Comparison of ENCODE assay signal across 24 mouse cellular contexts in genomic region chr4:128233458-128233857, GRCm38 (mm10). TPM values are rescaled to one million over a fixed set of nuclear protein-coding genes. Genes with fewer than 3 reads are reported as not detected.
A peak's percentile ranks its signal among the peaks of the same experiment; 100 is the strongest.
DNase-seq lines count a peak whose midpoint lies in the region; ATAC-seq and TF ChIP-seq lines count a peak whose summit lies in the region.
"Had no signal": no experiment of that assay in that cellular context is flagged by ENCODE, and none has a peak within 500 bp of the region (broad histone marks: within the 10 kb centered on the region; RNA-seq: fewer than 3 reads in every experiment).

No protein-coding gene starts in this region.

- H3K9me3 ChIP-seq in hindbrain, postnatal 0 days (ENCODE audit: low read length): no peaks in the 10 kb centered on the region
- H3K9me3 ChIP-seq in hindbrain, embryonic 10.5 days: no peaks in the 10 kb centered on the region
- H3K9me3 ChIP-seq in limb, embryonic 14.5 days (ENCODE audit: control insufficient read depth, low read length): no peaks in the 10 kb centered on the region
- no peaks in the 10 kb centered on the region for H3K9me3 ChIP-seq in lung, postnatal 0 days (ENCODE audit: low read length)
- H3K9me3 ChIP-seq: embryonic facial prominence, embryonic 15.5 days; hindbrain, embryonic 13.5 days; intestine, embryonic 15.5 days; midbrain, embryonic 12.5 days; neural tube, embryonic 13.5 days had no signal

- H3K4me1 ChIP-seq in hindbrain, postnatal 0 days (ENCODE audit: insufficient read depth, low read length): 0 out of 2 replicates have a peak, but pooled peaks cover 6% of the 10 kb centered on the region
- H3K4me1 ChIP-seq in hindbrain, embryonic 10.5 days (replicated peaks): peaks cover 7% of the 10 kb centered on the region
- peaks cover 4% of the 10 kb centered on the region; the same call in 1 of the 2 replicates for H3K4me1 ChIP-seq in limb, embryonic 14.5 days (ENCODE audit: control insufficient read depth, insufficient read depth, low read length)
- H3K4me1 ChIP-seq in lung, postnatal 0 days (ENCODE audit: insufficient read depth, low read depth, low read length): no peaks in the 10 kb centered on the region
- H3K4me1 ChIP-seq: embryonic facial prominence, embryonic 15.5 days; intestine, embryonic 15.5 days; liver, embryonic 13.5 days had no signal

- no peak overlapping the region for H3K9ac ChIP-seq in hindbrain, postnatal 0 days (replicated peaks; ENCODE audit: low read length)
- no peak overlapping the region for H3K9ac ChIP-seq in limb, embryonic 14.5 days (ENCODE audit: low read depth, low read length, severe bottlenecking)
- no peak overlapping the region for H3K9ac ChIP-seq in lung, postnatal 0 days (replicated peaks; ENCODE audit: low read depth)
- H3K9ac ChIP-seq: embryonic facial prominence, embryonic 15.5 days; hindbrain, embryonic 13.5 days; intestine, embryonic 15.5 days; liver, embryonic 13.5 days; midbrain, embryonic 12.5 days; neural tube, embryonic 13.5 days had no signal

- DNase-seq in hindbrain, postnatal 0 days (ENCODE audit: low spot score): peak; percentile 37
- DNase-seq in hindbrain, embryonic 10.5 days (ENCODE audit: low spot score): no peak
- DNase-seq in right cerebral cortex, adult 2 months (ENCODE audit: low spot score in 2 of 2): peak; percentile 37 to 42
- DNase-seq in right cerebral cortex, postnatal 4 days: no peak
- peak; percentile 42 for DNase-seq in limb, embryonic 14.5 days (ENCODE audit: low spot score)
- DNase-seq in lung, postnatal 0 days (ENCODE audit: low spot score): no peak
- DNase-seq: adrenal gland, adult 8-10 months; cerebellum, postnatal 10 days; heart, postnatal 10 days; kidney, adult 9 months; kidney, postnatal 25 days; liver, embryonic 13.5 days; thymus, postnatal 14 days had no signal

- no peaks in the 10 kb centered on the region for H3K27me3 ChIP-seq in hindbrain, postnatal 0 days (ENCODE audit: insufficient read depth, low read length)
- no peaks in the 10 kb centered on the region for H3K27me3 ChIP-seq in hindbrain, embryonic 10.5 days (ENCODE audit: insufficient read depth, poor library complexity, severe bottlenecking)
- no peaks in the 10 kb centered on the region for H3K27me3 ChIP-seq in limb, embryonic 14.5 days (ENCODE audit: control insufficient read depth, insufficient read depth, low read length)
- no peaks in the 10 kb centered on the region for H3K27me3 ChIP-seq in lung, postnatal 0 days (replicated peaks; ENCODE audit: insufficient read depth, low read length)
- H3K27me3 ChIP-seq: embryonic facial prominence, embryonic 15.5 days; hindbrain, embryonic 13.5 days; intestine, embryonic 15.5 days; liver, embryonic 13.5 days; midbrain, embryonic 12.5 days; neural tube, embryonic 13.5 days had no signal

- WGBS in hindbrain, postnatal 0 days: 65% methylated on average over 13 of the region's 13 CpGs
- 85% methylated on average over 13 of the region's 13 CpGs for WGBS in hindbrain, embryonic 10.5 days
- 68% methylated on average over 13 of the region's 13 CpGs for WGBS in limb, embryonic 14.5 days
- 59% methylated on average over 13 of the region's 13 CpGs for WGBS in lung, postnatal 0 days

- H3K4me3 ChIP-seq in hindbrain, postnatal 0 days (ENCODE audit: low read length): no peak overlapping the region
- H3K4me3 ChIP-seq in hindbrain, embryonic 10.5 days: no peak overlapping the region
- no peak overlapping the region for H3K4me3 ChIP-seq in limb, embryonic 14.5 days (replicated peaks; ENCODE audit: low read length)
- no peak overlapping the region for H3K4me3 ChIP-seq in lung, postnatal 0 days (ENCODE audit: low read depth, low read length)
- H3K4me3 ChIP-seq: embryonic facial prominence, embryonic 15.5 days; hindbrain, embryonic 13.5 days; intestine, embryonic 15.5 days; liver, embryonic 13.5 days; midbrain, embryonic 12.5 days; neural tube, embryonic 13.5 days had no signal

- TF ChIP-seq CTCF in hindbrain, postnatal 0 days (IDR thresholded peaks at IDR 0.05; ENCODE audit: low read depth): no peak
- no peak for TF ChIP-seq CTCF in lung, postnatal 0 days (IDR thresholded peaks at IDR 0.05)

- no peak for TF ChIP-seq EP300 in lung, postnatal 0 days (IDR thresholded peaks at IDR 0.05)

- no peak for TF ChIP-seq POLR2A in limb, embryonic 14.5 days (IDR thresholded peaks at IDR 0.05; ENCODE audit: borderline replicate concordance, extremely low read depth, insufficient read depth, insufficient read length)

- no peaks in the 10 kb centered on the region for H3K36me3 ChIP-seq in hindbrain, postnatal 0 days (ENCODE audit: insufficient read depth, low read length)
- H3K36me3 ChIP-seq in hindbrain, embryonic 10.5 days: no peaks in the 10 kb centered on the region
- H3K36me3 ChIP-seq in limb, embryonic 14.5 days (ENCODE audit: control insufficient read depth, insufficient read depth, low read length): no peaks in the 10 kb centered on the region
- H3K36me3 ChIP-seq in lung, postnatal 0 days (ENCODE audit: insufficient read depth, low read length): no peaks in the 10 kb centered on the region
- H3K36me3 ChIP-seq: embryonic facial prominence, embryonic 15.5 days; hindbrain, embryonic 13.5 days; intestine, embryonic 15.5 days; liver, embryonic 13.5 days; midbrain, embryonic 12.5 days; neural tube, embryonic 13.5 days had no signal

- no peak overlapping the region for H3K4me2 ChIP-seq in hindbrain, postnatal 0 days (ENCODE audit: low read depth, low read length)
- H3K4me2 ChIP-seq in limb, embryonic 14.5 days (replicated peaks; ENCODE audit: low read depth, low read length, severe bottlenecking): no peak overlapping the region
- H3K4me2 ChIP-seq in lung, postnatal 0 days (replicated peaks; ENCODE audit: low read depth, low read length): no peak overlapping the region
- H3K4me2 ChIP-seq: embryonic facial prominence, embryonic 15.5 days; heart, embryonic 11.5 days; hindbrain, embryonic 13.5 days; intestine, embryonic 15.5 days; liver, embryonic 13.5 days; midbrain, embryonic 12.5 days; neural tube, embryonic 13.5 days had no signal

- ATAC-seq in hindbrain, postnatal 0 days: peak; percentile 27; the same call in 1 of the 2 replicates
- ATAC-seq in limb, embryonic 14.5 days (ENCODE audit: low FRiP score, low read depth): no peak
- no peak for ATAC-seq in lung, postnatal 0 days
- ATAC-seq in CD4-positive, CD25-positive, alpha-beta regulatory T cell, adult 4 months: no peak
- ATAC-seq: intestine, embryonic 15.5 days had no signal

- H3K27ac ChIP-seq in hindbrain, postnatal 0 days: peak overlapping the region; percentile 32; the same call in 1 of the 2 replicates
- no peak overlapping the region for H3K27ac ChIP-seq in hindbrain, embryonic 10.5 days
- H3K27ac ChIP-seq in limb, embryonic 14.5 days (replicated peaks; ENCODE audit: low read depth, low read length): 0 out of 2 replicates have a peak overlapping the region, but pooled peaks have one; percentile 1
- H3K27ac ChIP-seq in lung, postnatal 0 days (ENCODE audit: low read length): no peak overlapping the region
- H3K27ac ChIP-seq: embryonic facial prominence, embryonic 15.5 days; hindbrain, embryonic 13.5 days; intestine, embryonic 15.5 days; liver, embryonic 13.5 days; midbrain, embryonic 12.5 days; neural tube, embryonic 13.5 days; stomach, postnatal 0 days had no signal

RNA-seq across cellular contexts. Expression of gene Hmgb4, which starts 27.3 kb away (rescaled TPM):
- not detected in 2 replicates for total RNA-seq in hindbrain, postnatal 0 days (2014; rRNA removed)
- not detected in 2 replicates for polyA plus RNA-seq in hindbrain, postnatal 0 days (2015; fragmentation: Nextera tagmentation; extraction: Ambion mirVana)
- not detected in 2 replicates for polyA plus RNA-seq in hindbrain, embryonic 10.5 days (2016; fragmentation: Nextera tagmentation; extraction: Ambion mirVana)
- polyA plus RNA-seq in limb, embryonic 14.5 days (2012; rRNA removed): not detected in 2 replicates
- not detected in 2 replicates for polyA plus RNA-seq in limb, embryonic 14.5 days (2014; fragmentation: Nextera tagmentation; extraction: Ambion mirVana)
- polyA plus RNA-seq in lung, postnatal 0 days (2015; fragmentation: Nextera tagmentation; extraction: Ambion mirVana): not detected in 2 replicates
- polyA plus RNA-seq in CD4-positive, CD25-positive, alpha-beta regulatory T cell, adult 4 months (2017; shearing (Covaris generic)): not detected
- total RNA-seq: adrenal gland, adult 8-10 months; heart, postnatal 10 days; megakaryocyte progenitor cell, adult 5-6 weeks had no signal
- polyA plus RNA-seq: C2C12; embryonic facial prominence, embryonic 15.5 days; heart, embryonic 11.5 days; hindbrain, embryonic 13.5 days; intestine, embryonic 15.5 days; liver, embryonic 13.5 days; lung, embryonic 16.5 days; midbrain, embryonic 12.5 days; neural tube, embryonic 13.5 days; stomach, postnatal 0 days had no signal

Comparison
In these comparisons a context has a peak if more than half of its experiments do, and no peak if none do; other contexts are left out.
1. DNase-seq: peak in hindbrain, postnatal 0 days (single experiment), right cerebral cortex, adult 2 months (2 of 2) and limb, embryonic 14.5 days (single experiment); none in hindbrain, embryonic 10.5 days (single experiment), right cerebral cortex, postnatal 4 days (single experiment) and lung, postnatal 0 days (single experiment).
2. H3K27ac ChIP-seq: peak in hindbrain, postnatal 0 days (single experiment) and limb, embryonic 14.5 days (single experiment); none in hindbrain, embryonic 10.5 days (single experiment) and lung, postnatal 0 days (single experiment).